Mouse (Mus musculus): Measurements from ENCODE around the gene Zfp933.
"Not testable (repeated sequence)": the region's sequence is repeated elsewhere in the genome, so short reads cannot be mapped to it uniquely, and the experiment has no call there.

DNA sequence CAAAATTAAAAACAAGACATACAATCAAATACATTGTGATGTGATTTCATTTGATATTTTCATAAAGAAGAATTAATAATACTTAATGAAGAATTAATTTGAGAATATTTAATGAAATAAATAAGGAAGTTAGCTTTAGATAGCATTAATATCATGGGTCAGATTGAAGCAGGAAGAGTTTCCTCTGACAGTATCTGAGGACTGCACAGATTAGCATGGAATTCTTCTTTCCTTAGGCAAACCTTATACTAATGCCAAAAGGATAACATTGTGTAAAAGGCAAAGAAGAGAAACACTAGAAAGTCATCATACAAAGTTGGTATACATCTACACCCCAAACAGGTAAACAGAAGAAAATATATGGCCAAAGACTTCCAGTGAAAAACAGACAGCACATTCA is 56.4 kb downstream of the Zfp933 start:
- not testable (repeated sequence) for TF ChIP-seq CTCF (IDR thresholded peaks at IDR 0.05; ENCODE audit: low read depth, low read length); POLR2A (IDR thresholded peaks at IDR 0.05; ENCODE audit: extremely low read depth, insufficient read depth, low read length)

Measured in liver, adult 2 months (tissue).